Mouse (Mus musculus): ENCODE data around the gene Fitm2. TPM values are rescaled to one million over a fixed set of nuclear protein-coding genes. Genes with fewer than 3 reads are reported as not detected.

Gene Fitm2
- polyA plus RNA-seq, 1 experiment from 2014 or later: 9.3 TPM

GRCm38 (mm10) chr2:163460622-163461021 lies 11.8 kb downstream of the Fitm2 start:
- Histone ChIP-seq H3K9ac (ENCODE audit: low read depth, low read length) (no peak overlapping the region), H3K4me2 (replicated peaks; ENCODE audit: low read depth, low read length) (no peak overlapping the region), H3K27me3 (ENCODE audit: control insufficient read depth, insufficient read depth, low read length) (peaks cover 6% of the 10 kb centered on the region; the same call in 1 of the 2 replicates), H3K36me3 (ENCODE audit: control insufficient read depth, insufficient read depth, low read length) (no peaks in the 10 kb centered on the region), H3K9me3 (ENCODE audit: control insufficient read depth, low read length) (no peaks in the 10 kb centered on the region), H3K4me3 (ENCODE audit: low read length) (no peak overlapping the region), H3K4me1 (ENCODE audit: control insufficient read depth, insufficient read depth, low read length) (no peaks in the 10 kb centered on the region), H3K27ac (ENCODE audit: low read depth, low read length) (no peak overlapping the region)
- ATAC-seq (ENCODE audit: low FRiP score, low TSS enrichment): no peak
- WGBS: 89% methylated on average over 8 of the region's 8 CpGs

- Histone ChIP-seq H3K4me2 (replicated peaks; ENCODE audit: low read depth, low read length) (no peak overlapping the region), H3K9me3 (ENCODE audit: control insufficient read depth, low read length) (no peaks in the 10 kb centered on the region), H3K4me1 (ENCODE audit: control insufficient read depth, insufficient read depth, low read length) (no peaks in the 10 kb centered on the region), H3K36me3 (ENCODE audit: control insufficient read depth, insufficient read depth, low read length) (no peaks in the 10 kb centered on the region), H3K27me3 (ENCODE audit: control insufficient read depth, insufficient read depth, low read length) (peaks cover 6% of the 10 kb centered on the region; the same call in 1 of the 2 replicates), H3K9ac (ENCODE audit: low read depth, low read length) (no peak overlapping the region), H3K27ac (ENCODE audit: low read depth, low read length) (no peak overlapping the region), H3K4me3 (ENCODE audit: low read length) (no peak overlapping the region)
- no peak for ATAC-seq (ENCODE audit: low FRiP score, low TSS enrichment)
- WGBS: 38% methylated on average over 10 of the region's 10 CpGs
These were observed 13.0 kb downstream of the Fitm2 start for GRCm38 (mm10) chr2:163459380-163459779.

DNA sequence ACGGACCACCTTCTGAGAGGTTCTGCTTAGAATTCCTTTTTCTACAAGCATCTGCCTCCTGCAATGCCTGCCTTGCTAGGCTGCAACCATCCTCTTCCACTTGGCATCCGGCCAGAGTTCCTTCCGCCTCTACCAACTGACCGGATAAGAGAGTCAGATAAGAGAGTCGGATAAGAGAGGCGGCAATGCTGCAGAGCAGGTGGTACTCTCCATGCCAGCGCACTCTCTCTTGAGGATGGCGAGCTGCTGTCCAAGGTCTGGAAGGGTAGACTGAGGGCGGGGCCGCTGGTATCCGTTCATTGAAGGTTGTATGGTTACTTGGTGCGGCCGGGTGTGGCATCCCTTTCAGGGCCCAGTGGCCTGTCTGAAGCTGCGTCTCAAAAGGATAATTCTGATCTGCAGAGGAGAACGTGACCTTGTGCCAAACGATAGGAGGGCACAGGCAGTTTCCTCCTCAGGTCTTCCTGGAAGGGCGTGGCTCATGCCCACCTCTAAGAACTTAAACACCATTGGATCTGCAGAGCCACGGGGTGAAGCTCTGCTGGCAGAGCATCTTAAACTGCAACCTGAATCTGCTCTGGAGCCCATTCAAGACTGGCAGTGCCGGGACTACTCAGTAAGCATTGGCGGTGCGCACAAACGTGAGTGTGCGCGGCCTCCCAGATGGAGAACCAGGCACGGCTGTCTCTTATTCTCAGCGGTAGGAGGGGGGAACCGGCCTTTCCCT lies 13.7 kb downstream of the Fitm2 start:
- no peak for ATAC-seq (ENCODE audit: low FRiP score, low TSS enrichment)
- H3K4me3 ChIP-seq (ENCODE audit: low read length): no peak overlapping the region
- no peaks in the 10 kb centered on the region for H3K36me3 ChIP-seq (ENCODE audit: control insufficient read depth, insufficient read depth, low read length)
- H3K27me3 ChIP-seq (ENCODE audit: control insufficient read depth, insufficient read depth, low read length): peaks cover 6% of the 10 kb centered on the region; the same call in 1 of the 2 replicates
- no peak overlapping the region for H3K4me2 ChIP-seq (replicated peaks; ENCODE audit: low read depth, low read length)
- H3K9me3 ChIP-seq (ENCODE audit: control insufficient read depth, low read length): no peaks in the 10 kb centered on the region
- H3K27ac ChIP-seq (ENCODE audit: low read depth, low read length): no peak overlapping the region
- 51% methylated on average over 27 of the region's 27 CpGs for WGBS
- H3K9ac ChIP-seq (ENCODE audit: low read depth, low read length): no peak overlapping the region
- no peaks in the 10 kb centered on the region for H3K4me1 ChIP-seq (ENCODE audit: control insufficient read depth, insufficient read depth, low read length)

GRCm38 (mm10) chr2:163453378-163453777 lies 19.1 kb downstream of the Fitm2 start:
- WGBS: 87% methylated on average over 13 of the region's 13 CpGs
- no peaks in the 10 kb centered on the region for H3K9me3 ChIP-seq (ENCODE audit: control insufficient read depth, low read length)
- H3K4me1 ChIP-seq (ENCODE audit: control insufficient read depth, insufficient read depth, low read length): no peaks in the 10 kb centered on the region
- no peak overlapping the region for H3K4me3 ChIP-seq (ENCODE audit: low read length)
- H3K36me3 ChIP-seq (ENCODE audit: control insufficient read depth, insufficient read depth, low read length): no peaks in the 10 kb centered on the region
- ATAC-seq (ENCODE audit: low FRiP score, low TSS enrichment): no peak
- H3K9ac ChIP-seq (ENCODE audit: low read depth, low read length): no peak overlapping the region
- no peak overlapping the region for H3K4me2 ChIP-seq (replicated peaks; ENCODE audit: low read depth, low read length)
- H3K27ac ChIP-seq (ENCODE audit: low read depth, low read length): no peak overlapping the region
- 0 out of 2 replicates have a peak, but pooled peaks cover 3% of the 10 kb centered on the region for H3K27me3 ChIP-seq (ENCODE audit: control insufficient read depth, insufficient read depth, low read length)

GRCm38 (mm10) chr2:163452738-163453137 lies 19.7 kb downstream of the Fitm2 start:
- no peaks in the 10 kb centered on the region for H3K9me3 ChIP-seq (ENCODE audit: control insufficient read depth, low read length)
- H3K4me1 ChIP-seq (ENCODE audit: control insufficient read depth, insufficient read depth, low read length): no peaks in the 10 kb centered on the region
- H3K27me3 ChIP-seq (ENCODE audit: control insufficient read depth, insufficient read depth, low read length): no peaks in the 10 kb centered on the region
- H3K9ac ChIP-seq (ENCODE audit: low read depth, low read length): no peak overlapping the region
- H3K36me3 ChIP-seq (ENCODE audit: control insufficient read depth, insufficient read depth, low read length): no peaks in the 10 kb centered on the region
- no peak overlapping the region for H3K4me2 ChIP-seq (replicated peaks; ENCODE audit: low read depth, low read length)
- H3K4me3 ChIP-seq (ENCODE audit: low read length): no peak overlapping the region
- no peak overlapping the region for H3K27ac ChIP-seq (ENCODE audit: low read depth, low read length)
- WGBS: 82% methylated on average over 6 of the region's 6 CpGs
- ATAC-seq (ENCODE audit: low FRiP score, low TSS enrichment): no peak

DNA sequence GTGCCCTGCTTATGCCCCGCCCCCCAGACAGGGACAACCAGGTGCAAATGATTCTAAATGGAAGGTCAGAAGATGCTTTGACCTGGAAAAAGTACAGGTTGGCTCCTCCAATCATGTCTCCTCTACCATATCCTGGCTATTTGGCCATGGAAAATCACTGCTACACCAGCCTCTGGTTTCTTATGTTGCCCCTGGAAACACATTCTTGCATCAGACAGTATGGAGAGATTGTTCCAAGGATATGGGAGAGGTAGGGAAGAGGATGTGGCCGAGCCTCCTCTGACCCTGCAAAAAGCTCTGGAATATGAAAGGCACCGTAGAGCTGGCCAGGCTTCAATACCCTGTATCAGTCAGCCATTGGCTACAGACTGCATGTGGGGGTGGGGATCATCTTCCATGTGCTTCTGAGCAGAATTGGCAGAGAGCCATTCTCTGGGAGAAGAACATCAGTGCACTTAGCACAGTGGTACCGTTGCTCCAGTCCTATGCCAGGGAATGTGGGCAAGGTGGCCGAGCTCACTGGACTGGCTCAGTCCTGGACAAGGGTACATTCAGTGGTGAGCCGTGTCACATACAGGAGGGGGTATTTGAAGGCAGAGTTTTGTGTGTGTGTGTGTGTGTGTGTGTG lies 21.6 kb downstream of the Fitm2 start:
- no peak for ATAC-seq (ENCODE audit: low FRiP score, low TSS enrichment)

DNA sequence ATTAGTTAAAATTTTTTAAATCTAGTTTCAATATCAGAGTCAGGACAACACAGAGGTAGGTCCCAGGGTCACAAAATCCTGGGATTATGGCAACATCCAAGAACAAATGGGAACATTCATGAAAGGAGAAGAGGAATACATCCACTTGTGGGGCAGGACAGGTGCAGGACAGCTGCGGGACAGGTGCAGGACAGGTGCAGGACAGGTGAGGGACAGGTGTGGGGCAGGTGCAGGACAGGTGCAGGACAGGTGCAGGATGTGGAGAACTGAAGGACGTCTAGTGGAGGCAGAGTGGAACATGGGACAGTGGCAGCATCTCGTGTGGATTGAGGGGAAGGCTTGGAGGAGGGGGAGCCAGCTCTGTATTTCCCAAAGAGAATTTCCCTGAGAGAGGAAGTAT lies 23.2 kb downstream of the Fitm2 start:
- H3K9me3 ChIP-seq (ENCODE audit: control insufficient read depth, low read length): no peaks in the 10 kb centered on the region
- 54% methylated on average over 3 of the region's 3 CpGs for WGBS
- H3K4me1 ChIP-seq (ENCODE audit: control insufficient read depth, insufficient read depth, low read length): no peaks in the 10 kb centered on the region
- H3K4me3 ChIP-seq (ENCODE audit: low read length): no peak overlapping the region
- no peaks in the 10 kb centered on the region for H3K36me3 ChIP-seq (ENCODE audit: control insufficient read depth, insufficient read depth, low read length)
- no peak overlapping the region for H3K27ac ChIP-seq (ENCODE audit: low read depth, low read length)
- H3K4me2 ChIP-seq (replicated peaks; ENCODE audit: low read depth, low read length): no peak overlapping the region
- no peaks in the 10 kb centered on the region for H3K27me3 ChIP-seq (ENCODE audit: control insufficient read depth, insufficient read depth, low read length)
- ATAC-seq (ENCODE audit: low FRiP score, low TSS enrichment): no peak
- H3K9ac ChIP-seq (ENCODE audit: low read depth, low read length): no peak overlapping the region

More for the DNA sequence above, 21.6 kb downstream of the Fitm2 start:
- H3K9me3 ChIP-seq (ENCODE audit: control insufficient read depth, low read length): no peaks in the 10 kb centered on the region
- no peak overlapping the region for H3K27ac ChIP-seq (ENCODE audit: low read depth, low read length)
- WGBS: 70% methylated on average over 6 of the region's 6 CpGs
- H3K36me3 ChIP-seq (ENCODE audit: control insufficient read depth, insufficient read depth, low read length): no peaks in the 10 kb centered on the region
- no peaks in the 10 kb centered on the region for H3K27me3 ChIP-seq (ENCODE audit: control insufficient read depth, insufficient read depth, low read length)
- no peak overlapping the region for H3K4me2 ChIP-seq (replicated peaks; ENCODE audit: low read depth, low read length)
- no peak overlapping the region for H3K9ac ChIP-seq (ENCODE audit: low read depth, low read length)
- no peaks in the 10 kb centered on the region for H3K4me1 ChIP-seq (ENCODE audit: control insufficient read depth, insufficient read depth, low read length)
- no peak overlapping the region for H3K4me3 ChIP-seq (ENCODE audit: low read length)

DNA sequence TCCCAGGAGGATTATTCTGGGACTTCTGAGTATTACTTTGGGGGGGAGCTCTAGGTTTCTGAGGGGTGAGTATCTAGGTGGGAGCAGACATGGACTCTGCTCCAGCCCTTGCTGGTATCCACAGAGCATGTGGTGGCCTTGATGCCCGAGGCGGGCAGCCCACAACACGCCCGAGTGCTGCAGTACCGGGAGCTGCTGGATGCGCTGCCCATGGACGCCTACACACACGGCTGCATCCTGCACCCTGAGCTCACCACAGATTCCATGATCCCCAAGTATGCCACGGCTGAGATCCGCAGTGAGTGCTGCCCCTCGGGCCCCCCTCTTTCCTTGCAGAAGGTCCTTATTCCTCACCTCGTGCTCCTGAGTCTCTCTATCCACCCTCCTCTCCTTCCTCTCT lies 25.1 kb downstream of the Fitm2 start:
- 95% methylated on average over 11 of the region's 12 CpGs for WGBS
- no peaks in the 10 kb centered on the region for H3K9me3 ChIP-seq (ENCODE audit: control insufficient read depth, low read length)
- H3K4me2 ChIP-seq (replicated peaks; ENCODE audit: low read depth, low read length): no peak overlapping the region
- H3K9ac ChIP-seq (ENCODE audit: low read depth, low read length): no peak overlapping the region
- no peak overlapping the region for H3K4me3 ChIP-seq (ENCODE audit: low read length)
- ATAC-seq (ENCODE audit: low FRiP score, low TSS enrichment): no peak
- H3K27ac ChIP-seq (ENCODE audit: low read depth, low read length): no peak overlapping the region
- no peaks in the 10 kb centered on the region for H3K27me3 ChIP-seq (ENCODE audit: control insufficient read depth, insufficient read depth, low read length)
- no peaks in the 10 kb centered on the region for H3K4me1 ChIP-seq (ENCODE audit: control insufficient read depth, insufficient read depth, low read length)
- no peaks in the 10 kb centered on the region for H3K36me3 ChIP-seq (ENCODE audit: control insufficient read depth, insufficient read depth, low read length)

GRCm38 (mm10) chr2:163444017-163444416 lies 28.4 kb downstream of the Fitm2 start:
- ATAC-seq (ENCODE audit: low FRiP score, low TSS enrichment): no peak
- Histone ChIP-seq H3K27me3 (ENCODE audit: control insufficient read depth, insufficient read depth, low read length) (peaks cover 2% of the 10 kb centered on the region), H3K9me3 (ENCODE audit: control insufficient read depth, low read length) (no peaks in the 10 kb centered on the region), H3K4me3 (ENCODE audit: low read length) (no peak overlapping the region), H3K4me2 (replicated peaks; ENCODE audit: low read depth, low read length) (no peak overlapping the region), H3K27ac (ENCODE audit: low read depth, low read length) (no peak overlapping the region), H3K9ac (ENCODE audit: low read depth, low read length) (no peak overlapping the region), H3K4me1 (ENCODE audit: control insufficient read depth, insufficient read depth, low read length) (no peaks in the 10 kb centered on the region), H3K36me3 (ENCODE audit: control insufficient read depth, insufficient read depth, low read length) (no peaks in the 10 kb centered on the region)
- WGBS: 65% methylated on average over 7 of the region's 7 CpGs
